Mouse (Mus musculus) B cell, adult 62 days (primary cell): ENCODE results near the gene Sox21. TPM values are rescaled to one million over a fixed set of nuclear protein-coding genes. Genes with fewer than 3 reads are reported as not detected.

Experiments used
- total RNA-seq: library from RNA; stranded (reverse); gene quantifications from 4 replicates; pipeline ENCODE4 v1.2.4, GENCODE M21; 2023

The Sox21 gene
- not detected in 4 replicates for total RNA-seq

DNA sequence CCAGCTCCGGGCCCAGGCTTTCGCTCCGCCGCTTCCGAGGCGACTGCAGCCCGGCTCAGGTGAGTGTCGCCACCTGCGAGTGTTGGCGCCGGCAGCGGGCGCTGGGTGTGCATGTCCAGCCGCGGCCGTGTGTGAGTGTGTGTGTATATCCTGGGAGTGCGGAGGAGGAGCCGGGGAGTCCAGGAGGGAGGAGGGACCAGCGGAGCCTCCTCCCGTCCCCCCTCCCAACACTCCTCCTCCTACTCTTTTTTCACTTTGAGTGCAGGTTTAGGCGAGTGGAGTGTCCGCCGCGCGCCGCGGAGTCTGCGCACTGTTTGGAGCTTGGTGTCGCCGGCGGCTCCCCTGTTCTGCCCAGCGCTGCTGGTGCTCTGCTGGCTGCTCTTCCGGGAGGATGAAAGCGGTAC, at the start of gene Sox21:
Gene Sox21, minus strand, starts transcription at position 145 of the 404 bp plus-strand sequence.

DNA sequence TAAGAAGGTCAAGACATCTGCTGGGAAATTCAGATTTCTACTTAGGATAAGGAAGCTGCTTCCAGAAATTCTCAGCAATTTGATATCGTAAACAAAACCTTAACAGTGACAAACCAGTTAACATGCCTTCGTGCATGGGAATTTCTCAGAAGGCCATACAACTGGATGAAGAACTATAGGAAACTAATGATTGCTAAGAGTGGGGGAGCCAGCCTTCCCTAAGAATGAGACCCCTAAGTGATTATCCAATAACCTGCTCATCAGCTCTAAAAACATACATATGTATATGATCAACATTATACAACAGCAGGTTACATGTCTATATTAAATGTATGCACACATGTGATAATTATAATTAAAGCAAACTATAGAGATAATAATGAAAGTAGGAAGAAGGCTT, 29.8 kb upstream of the Sox21 start, which contains the start of gene Gm9376:
Gene Gm9376, plus strand, starts transcription at position 301 of the 400 bp plus-strand sequence.

Other genes with a start within 250 kb of the Sox21 start
- gene Dct, start 184.8 kb downstream of the Sox21 start, total RNA-seq: 0.22 TPM in 1 of 4 replicates, not detected in the others
- 15.5 to 22.5 TPM (median 17.0 TPM) in 4 replicates for gene Tgds, start 104.3 kb downstream of the Sox21 start, total RNA-seq
- gene Gpr180, start 99.9 kb downstream of the Sox21 start, total RNA-seq: 10.4 to 12.4 TPM (median 11.3 TPM) in 4 replicates
- gene Gm9376, start 29.9 kb upstream of the Sox21 start, total RNA-seq: not detected in 4 replicates